Mouse (Mus musculus): ENCODE measurements at regions not wholly inside any gene's neighbourhood (a gene's known extent, or its start where the extent isn't known, plus 50 kb on each side); places are given as distances from the start of the nearest gene placed in this dataset.

- Histone ChIP-seq H3K27me3 (no peaks in the 10 kb centered on the region), H3K9me3 (no peaks in the 10 kb centered on the region), H3K36me3 (replicated peaks) (no peaks in the 10 kb centered on the region), H3K4me2 (no peak overlapping the region), H3K4me3 (replicated peaks) (no peak overlapping the region), H3K4me1 (no peaks in the 10 kb centered on the region), H3K27ac (no peak overlapping the region), H3K9ac (no peak overlapping the region)
- ATAC-seq (ENCODE audit: low FRiP score): no peak
- 94% methylated on average over 5 of the region's 5 CpGs for WGBS
Measured at GRCm38 (mm10) chr12:107262076-107262475, 226.4 kb upstream of the 3110018I06Rik start.

GRCm38 (mm10) chr12:107262516-107262915 lies 225.9 kb upstream of the 3110018I06Rik start:
- H3K9ac ChIP-seq: no peak overlapping the region
- H3K9me3 ChIP-seq: no peaks in the 10 kb centered on the region
- H3K36me3 ChIP-seq (replicated peaks): no peaks in the 10 kb centered on the region
- no peak overlapping the region for H3K4me3 ChIP-seq (replicated peaks)
- no peaks in the 10 kb centered on the region for H3K4me1 ChIP-seq
- no peak overlapping the region for H3K27ac ChIP-seq
- WGBS: 81% methylated on average over 4 of the region's 4 CpGs
- no peak for ATAC-seq (ENCODE audit: low FRiP score)
- H3K4me2 ChIP-seq: no peak overlapping the region
- no peaks in the 10 kb centered on the region for H3K27me3 ChIP-seq

- H3K9ac ChIP-seq: no peak overlapping the region
- H3K9me3 ChIP-seq: no peaks in the 10 kb centered on the region
- H3K36me3 ChIP-seq (replicated peaks): no peaks in the 10 kb centered on the region
- no peaks in the 10 kb centered on the region for H3K27me3 ChIP-seq
- no peak overlapping the region for H3K27ac ChIP-seq
- ATAC-seq (ENCODE audit: low FRiP score): no peak
- 83% methylated on average over 2 of the region's 2 CpGs for WGBS
- no peak overlapping the region for H3K4me3 ChIP-seq (replicated peaks)
- no peak overlapping the region for H3K4me2 ChIP-seq
- peaks cover 4% of the 10 kb centered on the region; the same call in 1 of the 2 replicates for H3K4me1 ChIP-seq
Measured at GRCm38 (mm10) chr12:107266696-107267095, 221.7 kb upstream of the 3110018I06Rik start.

GRCm38 (mm10) chr12:107285622-107286021 lies 202.8 kb upstream of the 3110018I06Rik start:
- ATAC-seq (ENCODE audit: low FRiP score): no peak
- Histone ChIP-seq H3K9me3 (no peaks in the 10 kb centered on the region), H3K36me3 (replicated peaks) (no peaks in the 10 kb centered on the region), H3K9ac (no peak overlapping the region), H3K27me3 (no peaks in the 10 kb centered on the region), H3K4me3 (replicated peaks) (no peak overlapping the region), H3K27ac (no peak overlapping the region), H3K4me2 (no peak overlapping the region), H3K4me1 (no peaks in the 10 kb centered on the region)
- 60% methylated on average over 9 of the region's 9 CpGs for WGBS

- ATAC-seq (ENCODE audit: low FRiP score): no peak
- WGBS: 94% methylated on average over 5 of the region's 5 CpGs
- Histone ChIP-seq H3K9me3 (no peaks in the 10 kb centered on the region), H3K4me2 (no peak overlapping the region), H3K4me3 (replicated peaks) (no peak overlapping the region), H3K9ac (no peak overlapping the region), H3K4me1 (no peaks in the 10 kb centered on the region), H3K27me3 (no peaks in the 10 kb centered on the region), H3K36me3 (replicated peaks) (no peaks in the 10 kb centered on the region), H3K27ac (no peak overlapping the region)
Measured at GRCm38 (mm10) chr12:107291377-107291776, 197.1 kb upstream of the 3110018I06Rik start.

GRCm38 (mm10) chr12:107307094-107307740 lies 181.2 kb upstream of the 3110018I06Rik start:
- Histone ChIP-seq H3K9ac (no peak overlapping the region), H3K4me1 (no peaks in the 10 kb centered on the region), H3K36me3 (replicated peaks) (no peaks in the 10 kb centered on the region), H3K27me3 (no peaks in the 10 kb centered on the region), H3K4me2 (no peak overlapping the region), H3K27ac (no peak overlapping the region), H3K4me3 (replicated peaks) (no peak overlapping the region), H3K9me3 (no peaks in the 10 kb centered on the region)
- no peak for ATAC-seq (ENCODE audit: low FRiP score)
- 62% methylated on average over 15 of the region's 15 CpGs for WGBS

- WGBS: 94% methylated on average over 4 of the region's 4 CpGs
- Histone ChIP-seq H3K27ac (no peak overlapping the region), H3K9me3 (no peaks in the 10 kb centered on the region), H3K27me3 (no peaks in the 10 kb centered on the region), H3K4me2 (no peak overlapping the region), H3K4me1 (no peaks in the 10 kb centered on the region), H3K4me3 (replicated peaks) (no peak overlapping the region), H3K9ac (no peak overlapping the region), H3K36me3 (replicated peaks) (no peaks in the 10 kb centered on the region)
- ATAC-seq (ENCODE audit: low FRiP score): no peak
Measured at GRCm38 (mm10) chr12:107315446-107315845, 173.0 kb upstream of the 3110018I06Rik start.

- Histone ChIP-seq H3K27ac (no peak overlapping the region), H3K9me3 (no peaks in the 10 kb centered on the region), H3K9ac (no peak overlapping the region), H3K27me3 (no peaks in the 10 kb centered on the region), H3K36me3 (replicated peaks) (no peaks in the 10 kb centered on the region), H3K4me2 (no peak overlapping the region), H3K4me1 (no peaks in the 10 kb centered on the region), H3K4me3 (replicated peaks) (no peak overlapping the region)
- no peak for ATAC-seq (ENCODE audit: low FRiP score)
- 43% methylated on average over 7 of the region's 7 CpGs for WGBS
Measured at GRCm38 (mm10) chr12:107322861-107323260, 165.6 kb upstream of the 3110018I06Rik start.

GRCm38 (mm10) chr12:107326101-107326500 lies 162.3 kb upstream of the 3110018I06Rik start:
- Histone ChIP-seq H3K36me3 (replicated peaks) (no peaks in the 10 kb centered on the region), H3K4me2 (no peak overlapping the region), H3K27ac (no peak overlapping the region), H3K9me3 (no peaks in the 10 kb centered on the region), H3K9ac (no peak overlapping the region), H3K4me3 (replicated peaks) (no peak overlapping the region), H3K4me1 (peaks cover 11% of the 10 kb centered on the region), H3K27me3 (no peaks in the 10 kb centered on the region)
- WGBS: 95% methylated on average over 10 of the region's 10 CpGs
- no peak for ATAC-seq (ENCODE audit: low FRiP score)

- no peak overlapping the region for H3K4me2 ChIP-seq
- H3K36me3 ChIP-seq (replicated peaks): no peaks in the 10 kb centered on the region
- no peak for ATAC-seq (ENCODE audit: low FRiP score)
- H3K27ac ChIP-seq: no peak overlapping the region
- no peak overlapping the region for H3K4me3 ChIP-seq (replicated peaks)
- 89% methylated on average over 9 of the region's 9 CpGs for WGBS
- no peaks in the 10 kb centered on the region for H3K9me3 ChIP-seq
- H3K27me3 ChIP-seq: no peaks in the 10 kb centered on the region
- no peak overlapping the region for H3K9ac ChIP-seq
- H3K4me1 ChIP-seq: peaks cover 11% of the 10 kb centered on the region
Measured at GRCm38 (mm10) chr12:107327107-107327770, 161.2 kb upstream of the 3110018I06Rik start.

GRCm38 (mm10) chr12:107328986-107329385 lies 159.4 kb upstream of the 3110018I06Rik start:
- 42% methylated on average over 9 of the region's 9 CpGs for WGBS
- no peak for ATAC-seq (ENCODE audit: low FRiP score)
- no peaks in the 10 kb centered on the region for H3K27me3 ChIP-seq
- H3K4me3 ChIP-seq (replicated peaks): no peak overlapping the region
- peaks cover 11% of the 10 kb centered on the region for H3K4me1 ChIP-seq
- no peak overlapping the region for H3K9ac ChIP-seq
- no peak overlapping the region for H3K27ac ChIP-seq
- no peaks in the 10 kb centered on the region for H3K36me3 ChIP-seq (replicated peaks)
- H3K9me3 ChIP-seq: no peaks in the 10 kb centered on the region
- no peak overlapping the region for H3K4me2 ChIP-seq

GRCm38 (mm10) chr12:107334366-107334765 lies 154.1 kb upstream of the 3110018I06Rik start:
- Histone ChIP-seq H3K4me3 (replicated peaks) (no peak overlapping the region), H3K27ac (no peak overlapping the region), H3K27me3 (no peaks in the 10 kb centered on the region), H3K9me3 (no peaks in the 10 kb centered on the region), H3K4me2 (no peak overlapping the region), H3K36me3 (replicated peaks) (no peaks in the 10 kb centered on the region), H3K4me1 (peaks cover 4% of the 10 kb centered on the region; the same call in 1 of the 2 replicates), H3K9ac (no peak overlapping the region)
- 77% methylated on average over 8 of the region's 8 CpGs for WGBS
- no peak for ATAC-seq (ENCODE audit: low FRiP score)

GRCm38 (mm10) chr12:107335106-107335505 lies 153.3 kb upstream of the 3110018I06Rik start:
- Histone ChIP-seq H3K27me3 (no peaks in the 10 kb centered on the region), H3K4me1 (no peaks in the 10 kb centered on the region), H3K9me3 (no peaks in the 10 kb centered on the region), H3K9ac (no peak overlapping the region), H3K4me3 (replicated peaks) (no peak overlapping the region), H3K4me2 (no peak overlapping the region), H3K36me3 (replicated peaks) (no peaks in the 10 kb centered on the region), H3K27ac (no peak overlapping the region)
- 68% methylated on average over 12 of the region's 12 CpGs for WGBS
- ATAC-seq (ENCODE audit: low FRiP score): no peak

Data from forebrain, embryonic 12.5 days (tissue).